Mouse (Mus musculus) CH12.LX (cell line): ENCODE data around the gene Ccdc60. TPM values are rescaled to one million over a fixed set of nuclear protein-coding genes. Genes with fewer than 3 reads are reported as not detected.

ENCODE experiments used
- DNase-seq: peaks from one replicate; pipeline ENCODE4 v3.0.0-alpha.2; 2013; ENCODE audit errors: extremely low read depth
- H3K27ac ChIP-seq: 2 replicates; pipeline ENCODE4 v1.5.1; 2012; ENCODE audit warnings: low read depth, mild to moderate bottlenecking, control low read depth, moderate library complexity; ENCODE audit not compliant: insufficient read depth
- H3K27me3 ChIP-seq: replicated peaks from 2 replicates; pipeline ENCODE3; 2012; ENCODE audit warnings: inconsistent platforms
- H3K36me3 ChIP-seq, 2 experiments: replicated peaks in 1 of 2; 2 replicates each; pipeline versions ENCODE3 to v1.6.1; 2012; ENCODE audit warnings: inconsistent platforms in 1 of 2, low read length in 1 of 2, mild to moderate bottlenecking in 1 of 2, mixed read lengths in 1 of 2, moderate library complexity in 1 of 2; ENCODE audit not compliant: control insufficient read depth in 1 of 2, insufficient read depth in 1 of 2
- H3K4me1 ChIP-seq, 2 experiments: 2 replicates each; pipeline ENCODE4 v1.6.1; 2012; ENCODE audit warnings: inconsistent platforms in 1 of 2, moderate library complexity in 1 of 2; ENCODE audit not compliant: insufficient read depth in 2 of 2, control insufficient read depth in 1 of 2
- H3K4me2 ChIP-seq: 2 replicates; pipeline ENCODE4 v1.6.1; 2012; ENCODE audit warnings: low read depth, mild to moderate bottlenecking, control low read depth; ENCODE audit not compliant: poor library complexity, insufficient read depth, severe bottlenecking
- H3K4me3 ChIP-seq, 3 experiments: fragments of 150-350 bp in 1 of 3; sonication (generic) in 1 of 3; replicated peaks in 1 of 3; 2 replicates each; pipeline versions ENCODE3 to v1.5.1; 2011 to 2012; ENCODE audit warnings: low read depth in 2 of 3, low read length in 2 of 3, mild to moderate bottlenecking in 2 of 3, moderate library complexity in 2 of 3, control low read depth in 1 of 3, improper control_type of control experiment in 1 of 3, inconsistent platforms in 1 of 3, mixed read lengths in 1 of 3; ENCODE audit not compliant: poor library complexity in 1 of 3
- H3K79me2 ChIP-seq: replicated peaks from 2 replicates; pipeline ENCODE4 v1.6.1; 2012; ENCODE audit warnings: mild to moderate bottlenecking, moderate library complexity; ENCODE audit not compliant: control insufficient read depth, poor library complexity, insufficient read depth, severe bottlenecking; ENCODE audit errors: extremely low read depth
- H3K9ac ChIP-seq: 2 replicates; pipeline ENCODE4 v1.6.1; 2012; ENCODE audit warnings: low read depth, mild to moderate bottlenecking, control low read depth, moderate library complexity; ENCODE audit not compliant: insufficient read depth
- H3K9me3 ChIP-seq: replicated peaks from 2 replicates; pipeline ENCODE3; 2012; ENCODE audit warnings: low read length, inconsistent platforms, mixed read lengths
- BHLHE40 ChIP-seq: IDR thresholded peaks from 2 replicates; pipeline ENCODE4 v1.6.1; 2011; ENCODE audit warnings: mild to moderate bottlenecking, low read depth, low read length, improper control_type of control experiment
- CHD1 ChIP-seq: IDR thresholded peaks from 2 replicates; pipeline ENCODE4 v1.6.1; 2012; ENCODE audit warnings: low read depth, low read length, improper control_type of control experiment, inconsistent platforms
- CHD2 ChIP-seq: IDR thresholded peaks from 2 replicates; pipeline ENCODE4 v1.6.1; 2011; ENCODE audit warnings: low read length, improper control_type of control experiment
- CTCF ChIP-seq, 2 experiments: IDR thresholded peaks in 1 of 2; conservative IDR thresholded peaks in 1 of 2; 2 replicates each; pipeline ENCODE4 v1.5.1; 2011 to 2012; ENCODE audit warnings: low read depth in 2 of 2, low read length in 2 of 2, improper control_type of control experiment in 1 of 2, inconsistent platforms in 1 of 2, mild to moderate bottlenecking in 1 of 2, moderate library complexity in 1 of 2
- ELF1 ChIP-seq: IDR thresholded peaks from 2 replicates; pipeline ENCODE4 v1.6.1; 2014; ENCODE audit warnings: low read depth, mild to moderate bottlenecking, inconsistent platforms, low read length, improper control_type of control experiment
- ETS1 ChIP-seq: conservative IDR thresholded peaks from 2 replicates; pipeline ENCODE4 v1.6.1; 2012; ENCODE audit warnings: low read depth, mild to moderate bottlenecking, inconsistent platforms, low read length, improper control_type of control experiment, moderate library complexity
- HCFC1 ChIP-seq: IDR thresholded peaks from 2 replicates; pipeline ENCODE4 v1.6.1; 2012; ENCODE audit warnings: low read depth, mild to moderate bottlenecking, inconsistent platforms, low read length, improper control_type of control experiment
- IRF4 ChIP-seq: IDR thresholded peaks from 2 replicates; pipeline ENCODE4 v1.6.1; 2014; ENCODE audit warnings: low read depth, mild to moderate bottlenecking, inconsistent platforms, low read length, improper control_type of control experiment
- KAT2A ChIP-seq: IDR thresholded peaks from 2 replicates; pipeline ENCODE4 v1.6.1; 2012; ENCODE audit warnings: low read length, improper control_type of control experiment, inconsistent platforms; ENCODE audit not compliant: insufficient replicate concordance
- MAZ ChIP-seq: IDR thresholded peaks from 2 replicates; pipeline ENCODE4 v1.6.1; 2012; ENCODE audit warnings: low read depth, mild to moderate bottlenecking, inconsistent platforms, low read length, improper control_type of control experiment, moderate library complexity
- MYC ChIP-seq: IDR thresholded peaks from 2 replicates; pipeline ENCODE4 v1.6.1; 2011; ENCODE audit warnings: low read depth, mild to moderate bottlenecking, improper control_type of control experiment, low read length
- NELFE ChIP-seq: IDR thresholded peaks from 2 replicates; pipeline ENCODE4 v1.6.1; 2011; ENCODE audit warnings: low read depth, low read length, improper control_type of control experiment
- NRF1 ChIP-seq: IDR thresholded peaks from 2 replicates; pipeline ENCODE4 v1.6.1; 2014; ENCODE audit warnings: low read depth, mild to moderate bottlenecking, inconsistent platforms, low read length, improper control_type of control experiment, moderate library complexity
- PAX5 ChIP-seq: IDR thresholded peaks from 2 replicates; pipeline ENCODE4 v1.6.1; 2012; ENCODE audit warnings: low read length, inconsistent platforms, mixed read lengths
- POLR2A ChIP-seq: IDR thresholded peaks from 2 replicates; pipeline ENCODE4 v1.6.1; 2011; ENCODE audit warnings: low read depth, mild to moderate bottlenecking, improper control_type of control experiment, low read length
- POLR2AphosphoS2 ChIP-seq: IDR thresholded peaks from 2 replicates; pipeline ENCODE4 v1.6.1; 2011; ENCODE audit warnings: low read depth, low read length, improper control_type of control experiment
- SMC3 ChIP-seq: IDR thresholded peaks from 2 replicates; pipeline ENCODE4 v1.6.1; 2011; ENCODE audit warnings: low read depth, low read length, improper control_type of control experiment
- TBP ChIP-seq: conservative IDR thresholded peaks from 2 replicates; pipeline ENCODE4 v1.6.1; 2011; ENCODE audit warnings: low read depth, low read length, improper control_type of control experiment
- TCF12 ChIP-seq: IDR thresholded peaks from 2 replicates; pipeline ENCODE4 v1.6.1; 2014; ENCODE audit warnings: low read depth, mild to moderate bottlenecking, inconsistent platforms, low read length, improper control_type of control experiment
- USF1 ChIP-seq: IDR thresholded peaks from 2 replicates; pipeline ENCODE4 v1.6.1; 2014; ENCODE audit warnings: low read depth, mild to moderate bottlenecking, inconsistent platforms, low read length, improper control_type of control experiment
- USF2 ChIP-seq: conservative IDR thresholded peaks from 2 replicates; pipeline ENCODE4 v1.6.1; 2011; ENCODE audit warnings: low read depth, low read length, improper control_type of control experiment
- ZKSCAN1 ChIP-seq: IDR thresholded peaks from 2 replicates; pipeline ENCODE4 v1.6.1; 2012; ENCODE audit warnings: low read depth, inconsistent platforms, low read length, improper control_type of control experiment, borderline replicate concordance
- dilution Hi-C: fragments of 300-500 bp; cut with MboI; formaldehyde crosslinking; loops from 2 replicates; pipeline ENCODE4 v1.14.3; 2020; ENCODE audit warnings: low sequenced_read_pairs; ENCODE audit not compliant: extremely low pct_unique_long_range_greater_than_20kb, extremely low pct_ligation_motif_present
- in situ Hi-C: fragments of 300-500 bp; cut with MboI; formaldehyde crosslinking; loops from 3 replicates; pipeline ENCODE4 v1.14.3; 2019; ENCODE audit warnings: low sequenced_read_pairs, low pct_ligation_motif_present, low pct_unique_long_range_greater_than_20kb, mixed read lengths
- polyA plus RNA-seq: library from polyadenylated mRNA; unstranded; fragments of >175 nt; gene quantifications from 2 replicates; pipeline ENCODE4 v1.2.1, GENCODE M21; 2012; ENCODE audit warnings: low read depth; ENCODE audit not compliant: insufficient read length
- total RNA-seq, 2 experiments: library from RNA; depleted of rRNA; stranded (reverse); fragments of 300-350 nt in 1 of 2; fragments of >200 nt in 1 of 2; gene quantifications; 2 replicates each; pipeline ENCODE4 v1.2.3; 2012 to 2014

The Ccdc60 gene
- total and polyA plus RNA-seq, 3 experiments = not detected

DNA sequence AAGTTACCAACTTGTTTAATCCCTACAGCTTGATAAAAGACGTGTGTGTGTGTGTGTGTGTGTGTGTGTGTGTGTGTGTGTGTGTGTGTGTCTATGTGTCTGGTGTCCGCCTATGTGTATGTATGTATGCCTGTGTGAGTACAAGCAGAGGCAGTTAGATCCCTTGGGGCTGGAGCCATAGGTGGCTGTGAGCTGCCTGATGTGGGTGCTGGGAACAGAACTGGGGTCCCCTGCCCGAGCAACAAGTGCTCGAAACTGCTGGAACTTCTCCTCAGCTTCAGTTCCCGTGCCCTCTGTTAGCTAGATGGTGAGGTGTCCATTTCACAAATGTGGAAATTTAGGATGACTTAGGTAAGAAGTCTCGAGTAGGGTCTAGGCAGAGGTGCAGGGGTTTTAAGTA lies 204.6 kb downstream of the Ccdc60 start:
- Histone ChIP-seq H3K79me2 (no peaks in the 10 kb centered on the region), H3K9ac (no peak overlapping the region), H3K36me3 (no peaks in the 10 kb centered on the region), H3K4me2 (no peak overlapping the region), H3K27me3 (no peaks in the 10 kb centered on the region), H3K4me1 (no peaks in the 10 kb centered on the region), H3K27ac (no peak overlapping the region; the same call in 1 of the 2 replicates), H3K9me3 (peaks cover 74% of the 10 kb centered on the region), H3K4me3 (no peak overlapping the region)
- TF ChIP-seq HCFC1 (no peak), PAX5 (no peak), POLR2A (no peak), ELF1 (no peak)
- dilution Hi-C loops = no loop called here
- DNase-seq = no peak
- in situ Hi-C loops = no loop called here

DNA sequence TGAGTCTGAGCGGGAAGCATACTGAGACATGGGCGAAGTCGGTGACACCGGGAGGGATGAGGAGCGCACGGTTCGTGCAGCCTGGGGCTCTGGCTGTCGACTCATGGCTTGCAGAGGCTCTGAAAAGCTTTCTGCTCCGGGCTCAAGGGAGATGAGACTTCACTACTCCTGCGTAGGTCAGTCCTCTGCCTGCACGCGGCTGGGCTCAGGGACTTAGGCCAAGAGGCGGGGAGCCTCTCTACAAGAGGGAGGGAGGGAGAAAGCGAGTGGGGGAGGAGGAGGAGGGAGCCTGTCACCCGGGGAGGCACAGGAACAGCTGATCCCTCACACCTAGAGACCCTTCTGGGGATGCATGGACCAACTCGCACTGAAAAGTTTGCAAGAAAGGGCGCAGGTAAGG lies 205.7 kb downstream of the Ccdc60 start, which contains the start of gene Tmem233:
Gene Tmem233, minus strand, starts transcription at position 164 of the 400 bp plus-strand sequence.
- no peak within 1 kb of the TSS for H3K9ac ChIP-seq
- H3K79me2 ChIP-seq = no peaks in the 10 kb centered on the region
- dilution Hi-C loops = no loop called here
- H3K4me1 ChIP-seq = no peaks in the 10 kb centered on the region
- no peak within 1 kb of the TSS for H3K27ac ChIP-seq
- no peak within 1 kb of the TSS for H3K4me3 ChIP-seq
- H3K27me3 ChIP-seq = no peaks in the 10 kb centered on the region
- TF ChIP-seq CTCF (conservative IDR thresholded peaks at IDR 0.05 in 1 of 2, IDR thresholded peaks at IDR 0.05 in 1 of 2; ENCODE audit: low read depth in 2 of 2, low read length in 2 of 2) (no peak), TBP (no peak), MYC (no peak), NELFE (no peak), NRF1 (no peak), USF1 (no peak)
- peaks cover 79% of the 10 kb centered on the region for H3K9me3 ChIP-seq
- H3K36me3 ChIP-seq = no peaks in the 10 kb centered on the region
- H3K4me2 ChIP-seq = no peak within 1 kb of the TSS
- no peak for DNase-seq
- in situ Hi-C loops = no loop called here

DNA sequence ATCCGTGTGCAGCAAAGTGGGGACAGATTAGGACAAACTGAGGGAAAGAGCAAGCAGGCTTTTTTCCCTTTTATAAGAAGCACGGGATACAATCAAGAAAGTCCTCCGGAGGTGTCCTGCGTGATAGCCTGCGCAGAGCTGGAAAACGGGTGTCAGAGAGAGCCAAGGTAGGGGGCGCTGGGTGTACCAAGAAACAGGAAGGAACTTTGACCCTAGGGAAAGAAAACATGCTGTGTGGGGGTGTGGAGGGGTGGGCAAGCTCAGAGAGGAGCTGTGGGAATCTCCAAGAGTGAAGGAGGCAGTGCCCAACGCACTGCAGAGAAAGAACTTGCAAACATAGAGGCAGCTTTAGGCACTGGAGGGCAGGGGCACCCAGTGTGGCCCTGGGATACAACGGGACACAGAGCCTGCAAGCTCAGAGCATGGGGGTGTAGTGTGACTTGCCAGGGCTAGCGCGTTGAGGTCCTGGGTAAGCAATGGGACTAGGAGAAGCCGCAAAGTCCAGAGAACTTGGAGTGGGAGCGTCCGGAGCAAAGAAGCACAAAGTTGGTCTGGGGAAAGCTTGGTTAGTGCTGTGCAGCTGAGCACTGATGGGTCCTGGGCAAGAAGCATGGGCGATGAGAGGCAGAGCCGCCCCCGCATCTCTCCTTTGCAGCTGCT lies 206.4 kb downstream of the Ccdc60 start:
- peaks cover 81% of the 10 kb centered on the region for H3K9me3 ChIP-seq
- H3K79me2 ChIP-seq = no peaks in the 10 kb centered on the region
- no peak overlapping the region for H3K4me2 ChIP-seq
- no peak overlapping the region for H3K27ac ChIP-seq
- dilution Hi-C loops = no loop called here
- no peak overlapping the region for H3K9ac ChIP-seq
- H3K4me1 ChIP-seq = no peaks in the 10 kb centered on the region
- TF ChIP-seq USF2 = no peak
- TF ChIP-seq POLR2A = no peak
- no peak for TF ChIP-seq ETS1
- TF ChIP-seq MYC = no peak
- no peak for TF ChIP-seq POLR2AphosphoS2
- no peak for TF ChIP-seq KAT2A
- TF ChIP-seq TCF12 = no peak
- no peak for TF ChIP-seq CTCF (conservative IDR thresholded peaks at IDR 0.05 in 1 of 2, IDR thresholded peaks at IDR 0.05 in 1 of 2; ENCODE audit: low read depth in 2 of 2, low read length in 2 of 2)
- TF ChIP-seq MAZ = no peak
- no peak for TF ChIP-seq IRF4
- TF ChIP-seq SMC3 = no peak
- TF ChIP-seq CHD1 = no peak
- no peak for TF ChIP-seq BHLHE40
- no peak for TF ChIP-seq USF1
- no peak for TF ChIP-seq ZKSCAN1
- no peak for TF ChIP-seq CHD2
- in situ Hi-C loops = no loop called here
- H3K36me3 ChIP-seq = no peaks in the 10 kb centered on the region
- no peak overlapping the region for H3K4me3 ChIP-seq
- no peak for DNase-seq
- H3K27me3 ChIP-seq = no peaks in the 10 kb centered on the region
